Mouse (Mus musculus): Measurements from ENCODE around the gene Chd2.
"Not testable (repeated sequence)": the region's sequence is repeated elsewhere in the genome, so short reads cannot be mapped to it uniquely, and the experiment has no call there.

The Chd2 gene

GRCm38 (mm10) chr7:73541412-73542130 lies at the start of gene Chd2:
Gene Chd2, minus strand, starts transcription at chr7:73541830.
- peak; percentile 85 for DNase-seq

- no peak for DNase-seq
Measured at GRCm38 (mm10) chr7:73590757-73591156, 49.1 kb upstream of the Chd2 start.

DNA sequence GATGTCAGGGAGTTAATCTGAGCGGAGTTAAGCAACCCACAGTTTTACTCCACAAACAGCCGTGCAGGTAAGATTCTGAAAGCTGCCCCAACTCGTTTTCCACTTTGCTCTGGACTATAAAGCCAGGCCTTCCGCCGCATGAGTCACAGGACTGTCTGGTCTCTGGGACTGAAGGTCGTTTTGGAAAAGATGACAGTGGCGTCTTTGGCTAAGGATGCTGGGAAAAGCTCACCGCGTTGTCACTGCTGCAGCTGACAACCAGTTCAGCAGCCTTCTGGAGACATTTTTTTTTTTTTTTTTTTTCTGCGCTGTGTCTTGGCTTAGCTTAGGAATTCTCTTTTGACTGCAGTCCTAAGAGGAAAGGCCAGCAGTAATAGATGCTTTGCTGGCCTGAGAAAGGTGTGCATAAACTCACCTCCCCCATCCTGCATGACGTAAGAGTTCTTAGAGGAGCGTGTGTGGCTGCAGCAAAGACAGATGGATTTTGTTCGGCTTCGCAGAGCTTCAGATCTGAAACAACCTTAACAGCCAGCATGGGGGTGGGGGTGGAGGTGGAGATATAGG lies 47.7 kb upstream of the Chd2 start:
- DNase-seq = peak; percentile 40

DNA sequence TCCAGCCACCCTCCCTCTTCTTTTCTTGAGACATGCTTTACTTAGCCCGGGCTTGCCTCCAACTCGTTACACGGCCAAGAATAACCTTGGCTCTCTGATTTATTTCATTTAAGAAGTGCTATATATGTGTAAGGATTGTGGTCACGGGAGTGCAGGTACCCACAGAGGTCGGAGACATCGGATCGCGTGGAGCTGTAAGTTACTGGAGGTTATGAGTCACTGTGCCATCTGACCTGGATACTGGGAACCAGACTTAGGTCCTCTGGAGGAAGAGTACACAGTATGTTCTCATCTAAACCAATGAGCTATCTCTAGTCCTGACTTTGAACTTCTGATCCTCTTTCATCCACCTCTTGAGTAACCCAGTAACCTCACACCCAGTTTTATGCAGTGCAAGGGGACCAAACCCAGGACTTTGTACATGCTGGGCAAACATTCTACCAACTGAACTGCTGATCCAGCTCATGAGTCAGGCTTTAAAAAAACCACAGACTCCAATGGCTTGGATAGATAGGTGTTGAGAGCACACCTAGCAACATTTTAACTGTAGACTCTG lies 46.8 kb upstream of the Chd2 start:
- no peak for DNase-seq

DNA sequence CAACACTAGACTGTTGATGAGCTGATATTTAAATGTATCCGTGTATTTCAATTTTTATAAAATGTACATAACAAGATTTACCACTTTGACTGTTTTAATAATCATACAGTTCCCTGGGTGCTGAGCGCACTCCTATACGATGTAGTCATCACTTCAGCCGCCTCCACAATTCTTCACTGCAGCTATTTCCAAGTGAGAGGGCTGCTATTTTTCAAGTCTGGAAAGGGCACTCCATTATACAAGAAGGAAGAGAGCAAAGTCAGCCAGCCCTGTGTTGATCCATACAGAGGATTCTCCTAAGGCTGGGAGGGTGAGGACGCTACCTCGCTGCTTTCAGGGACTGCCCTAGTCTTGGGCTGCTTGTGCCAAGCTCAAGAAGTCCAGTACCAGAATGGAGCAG lies 45.1 kb upstream of the Chd2 start:
- DNase-seq = no peak

GRCm38 (mm10) chr7:73586206-73586605 lies 44.6 kb upstream of the Chd2 start:
- DNase-seq = no peak

GRCm38 (mm10) chr7:73585114-73586032 lies 43.7 kb upstream of the Chd2 start:
- DNase-seq = no peak

GRCm38 (mm10) chr7:73584009-73584995 lies 42.7 kb upstream of the Chd2 start:
- DNase-seq = peak; percentile 73

- no peak for DNase-seq
Measured at GRCm38 (mm10) chr7:73583400-73583799, 41.8 kb upstream of the Chd2 start.

DNA sequence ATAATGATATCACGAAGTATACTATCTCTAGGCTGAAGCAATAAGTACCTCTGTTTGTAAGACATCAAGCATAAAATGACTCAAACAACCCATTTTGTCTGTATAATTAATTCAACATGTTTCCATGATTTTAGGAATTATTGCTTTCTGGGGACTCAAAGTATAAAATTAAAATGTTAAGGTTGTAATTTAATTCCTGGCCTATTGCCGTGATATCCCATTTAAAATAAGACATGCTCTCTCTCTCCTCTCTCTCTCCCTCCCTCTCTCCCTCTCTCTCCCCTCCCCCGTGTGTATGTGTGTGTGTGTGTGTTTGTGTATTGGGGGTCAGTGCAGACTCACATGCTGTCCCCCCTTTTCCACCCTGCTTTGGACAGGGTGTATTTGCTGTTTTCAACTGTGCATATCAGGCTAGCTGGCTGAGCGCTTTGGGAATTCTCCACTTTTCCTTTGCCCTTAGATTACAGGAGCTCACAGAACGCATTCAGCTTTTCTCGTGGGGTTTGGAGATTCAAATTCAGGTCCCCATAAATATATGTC lies 40.3 kb upstream of the Chd2 start:
- DNase-seq = no peak

- DNase-seq = peak; percentile 48
Measured at GRCm38 (mm10) chr7:73579072-73579731, 37.6 kb upstream of the Chd2 start.

- DNase-seq = no peak
Measured at GRCm38 (mm10) chr7:73577888-73578421, 36.3 kb upstream of the Chd2 start.

DNA sequence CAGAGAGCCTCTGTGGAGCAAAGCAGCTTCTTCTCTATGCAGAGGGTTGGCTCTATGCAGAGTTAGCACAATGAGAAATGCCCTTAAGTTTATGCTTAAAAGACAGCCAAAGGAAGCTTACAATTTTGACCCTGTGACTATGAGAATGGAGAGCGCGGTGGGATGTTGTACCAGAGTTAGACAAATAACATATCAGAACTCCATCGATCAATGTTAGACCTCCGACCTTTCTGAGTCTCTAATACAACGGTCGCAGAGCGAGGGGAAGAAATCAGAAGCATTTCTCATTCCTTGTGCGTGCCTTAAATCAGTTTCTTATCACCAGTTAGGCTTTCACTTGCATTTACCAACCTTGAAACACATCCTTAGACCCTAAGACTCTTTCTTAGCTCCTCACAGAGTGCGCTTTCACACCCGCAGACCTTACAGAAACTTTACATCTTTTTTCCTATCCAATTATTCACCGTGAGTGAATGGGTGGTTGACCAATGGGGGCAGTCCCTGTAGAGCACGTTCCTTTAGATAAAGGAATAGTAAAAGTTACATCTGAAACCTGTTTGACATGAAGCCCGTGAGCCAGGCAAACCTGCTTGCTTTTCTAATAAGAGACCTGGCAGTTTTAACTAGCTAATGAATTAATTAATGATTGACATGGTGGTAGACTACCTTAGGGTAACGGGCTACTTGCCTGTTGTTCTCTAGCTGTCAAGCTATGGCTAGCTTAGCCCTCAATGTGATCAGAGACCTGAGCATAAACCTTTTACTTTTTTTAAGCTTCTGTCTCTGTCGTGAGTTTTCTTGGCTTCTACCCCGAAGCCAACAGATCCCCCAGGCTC lies 34.7 kb upstream of the Chd2 start:
- DNase-seq = no peak

DNA sequence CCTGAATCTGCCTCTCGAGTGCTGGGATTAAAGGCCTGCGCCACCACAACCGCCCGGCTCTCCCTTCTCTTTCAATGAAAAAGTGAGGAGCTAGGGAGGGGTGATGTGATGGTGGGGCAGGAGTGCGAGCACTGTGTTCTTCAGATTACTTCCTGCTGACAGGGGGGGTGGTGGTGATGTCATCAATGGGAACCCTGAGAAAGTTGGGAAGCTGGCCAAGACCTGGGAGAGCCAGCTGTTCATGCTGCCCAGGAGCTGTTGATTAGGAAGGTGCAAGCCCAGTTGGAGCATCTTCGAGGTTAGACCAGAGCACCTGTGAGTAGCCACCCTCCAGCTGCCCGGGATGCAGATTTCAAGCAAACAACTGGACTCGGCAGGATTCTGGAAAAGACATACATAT lies 33.6 kb upstream of the Chd2 start:
- DNase-seq = peak; percentile 39

DNA sequence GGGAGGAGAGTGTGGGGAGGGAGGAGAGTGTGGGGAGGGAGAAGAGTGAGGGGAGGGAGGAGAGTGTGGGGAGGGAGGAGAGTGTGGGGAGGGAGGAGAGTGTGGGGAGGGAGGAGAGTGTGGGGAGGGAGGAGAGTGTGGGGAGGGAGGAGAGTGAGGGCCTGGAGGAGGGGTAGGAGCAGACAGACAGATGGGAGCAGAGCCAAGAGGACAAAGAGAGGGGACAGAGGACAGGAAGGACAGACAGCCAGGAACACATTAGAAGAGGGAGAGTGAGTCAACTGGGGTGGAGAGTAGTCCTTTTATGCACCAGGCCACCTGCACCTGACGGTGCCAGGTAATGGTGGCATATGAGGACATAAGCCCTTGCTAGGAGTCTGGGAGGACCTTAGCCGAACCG lies 33.0 kb upstream of the Chd2 start:
- DNase-seq = not testable (repeated sequence)

- DNase-seq = no peak
Measured at GRCm38 (mm10) chr7:73572571-73572970, 30.9 kb upstream of the Chd2 start.

GRCm38 (mm10) chr7:73568801-73569403 lies 27.3 kb upstream of the Chd2 start:
- DNase-seq = no peak

GRCm38 (mm10) chr7:73567754-73568161 lies 26.1 kb upstream of the Chd2 start:
- no peak for DNase-seq

DNA sequence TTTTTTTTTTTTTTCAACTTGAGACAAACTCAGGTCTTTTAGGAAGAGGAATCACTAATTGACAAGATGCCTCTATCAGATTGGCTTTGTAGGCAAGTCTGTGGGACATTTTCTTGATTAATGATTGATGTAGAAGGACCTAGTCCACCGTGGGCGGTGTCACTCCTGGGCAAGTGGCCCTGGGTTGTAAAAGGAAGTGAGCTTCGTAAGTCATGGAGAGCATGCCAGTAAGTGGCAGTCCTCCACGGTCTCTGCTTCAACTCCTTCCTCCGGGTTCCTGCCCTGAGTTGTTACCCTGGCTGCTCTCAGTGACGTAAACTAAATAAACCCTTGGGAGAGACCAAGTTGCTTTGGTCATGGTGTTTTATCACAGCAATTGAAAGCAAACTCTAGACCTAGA lies 22.5 kb upstream of the Chd2 start:
- DNase-seq = no peak
